Mouse (Mus musculus) myocyte (in vitro differentiated cells): ENCODE measurements at regions not wholly inside any gene's neighbourhood (a gene's known extent, or its start where the extent isn't known, plus 50 kb on each side); places are given as distances from the start of the nearest gene placed in this dataset.

Experiments used
- CEBPB ChIP-seq: IDR thresholded peaks from 2 replicates; pipeline ENCODE4 v1.6.1; 2011; ENCODE audit warnings: mild to moderate bottlenecking, moderate library complexity; ENCODE audit not compliant: poor library complexity, insufficient read depth, severe bottlenecking
- E2F4 ChIP-seq: IDR thresholded peaks from one replicate; pipeline ENCODE4 v1.6.1; 2011; ENCODE audit warnings: mild to moderate bottlenecking, control low read depth, moderate library complexity; ENCODE audit not compliant: insufficient read depth
- MAX ChIP-seq: IDR thresholded peaks from one replicate; pipeline ENCODE4 v1.6.1; 2011; ENCODE audit warnings: low read depth, mild to moderate bottlenecking, control low read depth
- MYOD1 ChIP-seq, 3 experiments: IDR thresholded peaks; one replicate each; pipeline ENCODE4 v1.6.1; 2011; ENCODE audit warnings: control low read depth in 2 of 3, low read depth in 2 of 3, mild to moderate bottlenecking in 2 of 3, moderate library complexity in 1 of 3; ENCODE audit not compliant: insufficient read length in 2 of 3, control insufficient read depth in 1 of 3
- MYOG ChIP-seq, 3 experiments: IDR thresholded peaks; one replicate each; pipeline ENCODE4 v1.6.1; 2011; ENCODE audit warnings: control low read depth in 2 of 3, low read depth in 2 of 3, mild to moderate bottlenecking in 2 of 3; ENCODE audit not compliant: insufficient read length in 2 of 3, control insufficient read depth in 1 of 3, insufficient read depth in 1 of 3
- POLR2A ChIP-seq: IDR thresholded peaks from one replicate; pipeline ENCODE4 v1.6.1; 2011; ENCODE audit warnings: low read depth, mild to moderate bottlenecking, control low read depth, moderate library complexity; ENCODE audit not compliant: insufficient read length
- POLR2AphosphoS2 ChIP-seq: IDR thresholded peaks from one replicate; pipeline ENCODE4 v1.6.1; 2011; ENCODE audit warnings: low read depth, control low read depth; ENCODE audit not compliant: insufficient read length
- REST ChIP-seq: IDR thresholded peaks from one replicate; pipeline ENCODE4 v1.6.1; 2011; ENCODE audit warnings: mild to moderate bottlenecking, control low read depth, moderate library complexity; ENCODE audit not compliant: insufficient read depth, insufficient read length
- SRF ChIP-seq: IDR thresholded peaks from one replicate; pipeline ENCODE4 v1.6.1; 2011; ENCODE audit warnings: low read depth; ENCODE audit not compliant: control insufficient read depth, insufficient read length
- TCF12 ChIP-seq: IDR thresholded peaks from one replicate; pipeline ENCODE4 v1.6.1; 2011; ENCODE audit warnings: mild to moderate bottlenecking, control low read depth; ENCODE audit not compliant: poor library complexity, insufficient read depth, severe bottlenecking
- TCF3 ChIP-seq: IDR thresholded peaks from one replicate; pipeline ENCODE4 v1.6.1; 2011; ENCODE audit warnings: low read depth, control low read depth; ENCODE audit not compliant: insufficient read length
- USF1 ChIP-seq: IDR thresholded peaks from one replicate; pipeline ENCODE4 v1.6.1; 2011; ENCODE audit warnings: low read depth, mild to moderate bottlenecking, control low read depth, moderate library complexity

DNA sequence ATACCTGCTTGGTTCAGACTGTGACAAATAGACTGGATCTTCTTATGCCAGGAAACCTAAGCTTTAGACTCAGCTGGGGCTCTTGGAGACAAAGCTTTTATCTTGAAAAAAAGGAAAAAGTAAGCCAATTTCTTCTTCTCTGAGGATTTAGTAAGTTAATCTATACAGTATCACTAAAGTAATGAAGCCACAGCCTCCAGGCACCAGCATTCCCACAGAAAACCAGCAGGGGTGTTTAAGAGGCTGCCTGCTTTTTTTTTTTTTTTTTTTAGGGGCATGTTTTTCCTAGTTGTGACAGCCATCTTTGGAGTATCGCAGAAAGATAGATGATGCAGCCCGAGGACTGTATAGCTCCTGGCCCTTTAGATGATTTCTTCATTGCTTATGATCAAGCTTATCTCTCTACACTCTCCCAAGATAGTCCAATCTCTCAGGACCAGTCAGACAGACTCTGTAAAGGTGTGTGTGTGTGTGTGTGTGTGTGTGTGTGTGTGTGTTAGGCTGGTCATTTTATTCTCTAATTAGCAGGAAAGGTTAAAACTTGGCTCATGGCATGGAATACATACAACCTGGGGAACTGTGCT lies 151.3 kb downstream of the Klhl25 start:
- TF ChIP-seq E2F4 (no peak), POLR2A (no peak), SRF (no peak), MAX (no peak), POLR2AphosphoS2 (no peak), REST (no peak), MYOG (IDR thresholded peaks at IDR 0.05; ENCODE audit: control insufficient read depth in 1 of 3, insufficient read depth in 1 of 3, insufficient read length in 2 of 3, low read depth in 2 of 3) (no peak), MYOD1 (IDR thresholded peaks at IDR 0.05; ENCODE audit: control insufficient read depth in 1 of 3, insufficient read length in 2 of 3, low read depth in 2 of 3) (no peak), TCF12 (no peak), USF1 (no peak), CEBPB (no peak), TCF3 (no peak)
